Mouse (Mus musculus) fat pad, adult 2 months (tissue): ENCODE data around the gene Lemd2.

Experiments used
- DNase-seq: peaks from one replicate; pipeline ENCODE4 v3.0.0-alpha.2; 2011; ENCODE audit warnings: low read depth, low spot score; ENCODE audit errors: extremely low read depth

Lemd2 gene

GRCm38 (mm10) chr17:27165054-27165773 is 39.1 kb downstream of the Lemd2 start:
- DNase-seq: no peak

DNA sequence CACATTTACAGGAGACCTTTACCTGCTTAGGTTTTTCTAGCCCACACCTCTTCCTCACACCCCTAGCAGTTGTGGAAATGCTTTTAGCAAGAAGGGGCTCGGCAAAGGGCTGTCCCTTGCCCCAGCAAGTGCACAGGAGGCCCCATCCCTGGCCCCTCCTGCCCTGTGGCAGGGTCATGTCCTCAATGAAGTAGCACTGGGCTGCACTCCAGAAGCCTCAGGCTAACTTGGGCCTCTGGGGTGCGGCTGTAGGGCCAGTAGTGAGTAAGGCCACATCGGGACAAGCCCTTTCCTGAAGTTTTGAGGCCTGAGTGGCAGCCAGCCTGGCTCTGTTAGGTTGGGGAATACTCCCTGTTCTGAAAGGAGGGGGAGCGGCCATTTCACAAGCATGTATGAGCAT is 43.4 kb downstream of the Lemd2 start:
- no peak for DNase-seq

DNA sequence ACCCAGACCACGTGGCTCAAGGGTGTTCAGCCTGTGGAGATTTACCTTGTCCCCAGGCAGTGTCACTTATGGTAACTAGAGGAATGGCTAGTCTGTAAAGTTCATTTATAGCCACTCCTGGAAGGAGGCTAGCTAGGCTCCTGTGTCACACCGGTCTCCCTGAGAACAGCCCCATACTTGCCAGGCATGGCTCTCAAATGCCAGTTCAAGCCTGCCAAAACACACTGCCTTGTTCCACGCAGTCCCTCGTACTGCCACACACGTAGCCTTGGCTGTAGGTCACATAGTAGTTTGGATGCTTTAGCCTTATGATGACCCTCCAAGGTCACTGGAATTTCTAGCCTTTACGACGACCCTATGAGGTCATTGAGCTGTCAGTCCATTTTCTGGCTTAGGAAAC is 45.1 kb downstream of the Lemd2 start:
- no peak for DNase-seq

- DNase-seq: no peak
Measured at GRCm38 (mm10) chr17:27158439-27158838, 45.8 kb downstream of the Lemd2 start.

GRCm38 (mm10) chr17:27155752-27156151 is 48.5 kb downstream of the Lemd2 start:
- no peak for DNase-seq

DNA sequence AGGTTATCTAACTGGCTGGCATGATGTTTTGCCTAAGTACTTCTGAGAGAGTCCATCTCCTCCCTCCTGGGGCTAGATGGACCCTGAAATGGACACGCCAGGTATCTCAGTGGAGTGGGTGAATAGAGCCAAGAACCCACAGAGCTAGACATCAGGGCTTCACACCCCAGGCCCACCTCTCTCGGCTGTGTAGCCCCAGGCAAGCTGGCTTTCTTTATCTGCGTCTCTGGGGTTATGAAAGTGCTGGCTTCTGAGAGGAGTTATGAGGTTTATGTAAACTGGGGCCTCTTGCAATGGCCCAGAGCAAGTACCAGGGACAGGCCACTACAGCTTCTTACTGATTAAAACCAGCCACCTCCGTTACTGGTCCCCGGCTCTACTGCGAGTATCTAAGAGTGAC is 49.4 kb downstream of the Lemd2 start:
- DNase-seq: no peak

DNA sequence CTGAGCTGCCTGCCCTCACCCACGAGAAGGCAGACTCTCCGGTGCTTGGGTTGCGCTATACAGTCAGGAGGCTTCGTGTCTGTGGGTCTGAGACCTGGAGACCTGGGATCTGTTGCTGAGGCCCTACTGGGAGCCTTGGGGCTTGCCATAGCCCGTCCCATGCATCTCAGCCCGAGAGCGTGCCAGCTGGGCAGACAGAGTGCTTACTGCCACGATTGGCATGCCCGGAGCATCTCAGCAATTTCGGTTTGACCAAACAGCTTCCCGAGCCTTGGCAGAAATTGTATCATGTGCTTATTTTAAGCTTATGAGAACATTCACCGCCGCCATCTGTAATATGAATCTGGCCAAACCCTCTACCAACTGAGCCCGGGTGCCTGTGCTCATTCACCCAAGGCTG is 50.0 kb downstream of the Lemd2 start:
- no peak for DNase-seq

GRCm38 (mm10) chr17:27153773-27154193 is 50.5 kb downstream of the Lemd2 start:
- DNase-seq: no peak

- no peak for DNase-seq
Measured at GRCm38 (mm10) chr17:27152976-27153723, 51.1 kb downstream of the Lemd2 start.

DNA sequence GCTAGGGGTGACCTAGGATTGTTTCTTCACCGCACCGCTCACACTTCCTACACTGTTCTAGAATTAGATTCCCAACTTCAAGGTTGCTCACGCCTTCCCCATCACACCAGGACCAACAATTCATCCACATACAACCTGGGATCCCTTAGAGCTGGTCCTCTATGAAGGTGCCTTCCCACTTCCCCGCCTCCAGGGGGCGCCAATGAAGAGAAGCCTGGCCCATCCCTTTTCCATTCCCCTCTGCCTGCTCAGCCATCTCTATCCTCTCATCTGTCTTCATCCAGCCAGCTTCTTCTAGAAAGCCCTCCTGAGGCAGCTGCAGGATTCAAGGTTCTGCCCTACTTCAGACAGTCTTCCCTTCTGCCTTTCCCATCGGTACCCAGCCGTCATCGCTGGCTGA is 52.9 kb downstream of the Lemd2 start:
- no peak for DNase-seq

GRCm38 (mm10) chr17:27150871-27151270 is 53.4 kb downstream of the Lemd2 start:
- DNase-seq: no peak

DNA sequence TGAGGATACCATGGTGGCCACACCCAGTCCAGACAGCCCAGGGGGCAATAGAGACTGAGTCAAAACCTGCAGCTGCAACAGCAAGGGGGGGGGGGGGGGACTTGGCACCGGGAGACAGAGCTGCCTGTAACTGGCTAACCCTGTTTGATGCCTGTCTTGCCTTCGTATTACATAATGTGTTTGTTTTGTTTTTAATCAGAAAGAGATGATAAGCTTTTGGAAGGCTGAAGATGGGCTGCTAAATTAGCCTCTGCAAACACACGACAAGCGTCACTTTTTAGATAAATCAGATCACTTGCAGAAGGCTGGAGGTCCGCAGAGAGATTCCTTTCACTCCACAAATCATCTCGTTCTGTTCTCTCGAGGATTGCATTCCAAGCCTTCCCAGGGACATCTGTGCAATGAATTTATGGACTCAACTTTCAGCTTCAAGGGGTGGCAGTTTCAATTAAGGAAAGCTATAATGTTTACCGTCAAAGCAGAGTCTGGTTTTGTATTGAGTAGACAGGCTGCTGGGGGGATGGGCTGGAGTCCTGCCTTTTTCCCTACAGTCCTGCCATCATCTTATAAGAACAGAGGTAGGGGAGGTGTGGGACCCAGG is 57.8 kb downstream of the Lemd2 start:
- no peak for DNase-seq

DNA sequence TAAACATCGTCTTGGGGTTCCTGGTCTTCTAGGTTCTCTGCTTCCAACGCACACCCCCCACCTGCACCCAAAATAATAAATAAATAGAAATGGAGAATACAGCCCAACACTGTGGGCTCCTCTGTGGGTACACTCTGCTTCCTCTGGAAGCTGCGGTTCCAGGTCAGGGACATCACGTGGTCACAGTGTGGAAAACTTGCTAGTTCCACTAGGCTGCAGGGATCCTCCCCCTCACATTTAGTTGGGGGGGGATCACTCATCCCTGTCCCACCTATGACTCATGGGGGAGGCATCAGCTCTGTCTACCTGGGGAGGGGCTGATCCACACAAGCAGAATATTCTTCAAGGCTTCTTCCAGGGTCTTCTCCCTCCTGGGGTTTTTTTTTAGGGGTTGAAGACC is 60.1 kb downstream of the Lemd2 start:
- no peak for DNase-seq

GRCm38 (mm10) chr17:27141971-27142450 is 62.3 kb downstream of the Lemd2 start:
- DNase-seq: no peak

- no peak for DNase-seq
Measured at GRCm38 (mm10) chr17:27140262-27140661, 64.0 kb downstream of the Lemd2 start.
